Mouse (Mus musculus) right cerebral cortex, postnatal 25 days (tissue): ENCODE results near the gene Coq10a.
"Not testable (repeated sequence)": the region's sequence is repeated elsewhere in the genome, so short reads cannot be mapped to it uniquely, and the experiment has no call there.

Experiments used
- DNase-seq: peaks from one replicate; pipeline ENCODE4 v3.0.0; 2022

The Coq10a gene

DNA sequence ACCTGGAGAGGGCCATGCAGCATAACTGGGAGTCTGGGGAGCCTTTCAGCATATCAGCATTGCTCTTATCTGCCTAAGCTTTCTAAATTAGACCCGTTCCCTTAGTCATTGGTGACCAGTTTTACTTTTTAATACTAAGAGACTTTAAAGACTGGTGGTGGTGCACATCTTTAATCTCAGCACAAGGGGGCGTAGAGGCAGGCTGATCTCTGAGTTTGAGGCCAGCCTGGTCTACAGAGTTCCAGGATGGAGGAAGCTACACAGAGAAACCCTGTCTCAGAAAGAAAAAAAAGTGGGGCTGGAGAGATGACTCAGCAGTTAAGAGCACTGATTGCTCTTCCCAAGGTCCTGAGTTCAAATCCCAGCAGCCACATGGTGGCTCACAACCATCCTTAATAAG, 28.5 kb downstream of the Coq10a start:
- no peak for DNase-seq

DNA sequence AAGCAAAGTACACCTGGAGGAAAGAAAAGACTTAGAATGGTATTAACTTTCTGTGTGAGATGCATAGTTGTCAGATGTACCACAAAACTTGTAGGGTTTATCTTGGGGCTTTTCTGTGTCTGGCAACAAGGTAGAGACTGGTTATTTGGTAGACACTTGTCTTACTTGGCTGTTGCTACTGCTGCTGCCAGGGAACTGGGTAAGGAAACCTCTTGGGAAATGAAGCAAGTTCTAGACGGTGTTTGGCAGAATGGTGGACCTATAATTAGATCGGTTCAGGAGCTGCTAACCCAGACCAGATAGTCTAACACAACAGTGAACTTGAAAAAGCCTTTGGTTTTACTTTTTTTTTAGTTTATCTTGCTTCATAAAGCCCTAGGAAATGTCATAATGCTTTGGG, 29.8 kb downstream of the Coq10a start:
- DNase-seq = no peak

DNA sequence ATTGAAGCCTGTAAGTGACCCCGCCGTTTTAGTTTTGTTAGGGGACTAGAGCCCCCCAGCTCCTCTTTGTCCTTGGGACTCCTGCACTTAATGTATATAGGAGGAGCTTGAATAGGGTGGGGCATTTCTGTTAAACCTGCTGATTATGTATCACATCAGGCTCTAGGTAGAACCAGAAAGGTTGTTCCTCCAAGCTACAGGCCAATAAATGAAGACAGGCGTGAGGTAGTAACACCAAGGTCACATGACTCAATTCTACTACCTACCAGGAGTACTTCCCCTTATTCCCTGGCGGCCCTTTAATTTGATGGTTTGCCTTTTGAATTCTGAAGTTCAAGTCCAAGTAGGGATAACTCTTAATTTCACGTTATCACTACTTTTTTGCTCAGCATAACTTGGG, 30.4 kb downstream of the Coq10a start:
- no peak for DNase-seq

DNA sequence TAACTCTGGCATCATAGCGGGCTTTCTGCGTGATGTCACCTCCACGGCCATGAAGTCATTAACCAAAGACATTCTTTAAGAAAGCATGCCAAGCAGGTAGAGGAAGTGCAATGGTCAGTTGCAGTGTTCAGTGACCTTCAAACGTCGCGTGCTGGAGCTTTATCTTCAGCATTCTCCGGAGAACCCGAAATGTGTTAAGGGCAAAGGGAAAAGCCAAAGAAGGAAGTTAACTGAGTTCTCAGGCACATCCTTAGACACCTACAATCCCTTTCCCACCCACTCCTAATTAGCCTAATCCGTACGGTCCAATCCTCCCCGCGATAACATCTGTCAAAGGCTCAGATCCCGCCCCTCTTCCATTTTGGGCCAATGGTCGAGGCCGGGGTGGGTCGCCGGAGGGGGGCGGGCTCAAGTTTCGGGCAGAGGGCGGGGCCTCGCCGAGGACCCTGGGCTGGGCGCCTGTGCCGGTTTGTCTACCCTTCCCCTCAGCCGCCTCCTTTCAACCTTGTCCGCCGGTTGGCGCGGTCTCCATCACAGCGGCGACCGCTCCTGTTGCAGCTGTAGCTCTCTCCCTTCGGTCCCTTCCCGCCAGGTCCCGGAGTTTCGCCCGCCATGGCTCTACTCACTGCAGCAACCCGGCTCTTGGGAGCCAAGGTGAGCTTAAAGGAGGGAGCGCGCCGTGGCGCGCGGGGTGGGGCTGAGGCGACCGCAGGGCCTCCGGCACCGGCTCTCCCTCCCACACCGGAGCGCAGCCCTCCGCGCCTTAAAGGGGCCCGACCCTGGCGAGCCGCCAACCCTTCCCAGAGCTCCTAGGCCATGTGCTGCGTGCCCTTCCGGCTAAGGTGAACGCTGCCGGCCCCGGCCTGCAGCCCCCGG, 31.3 kb downstream of the Coq10a start, which contains the start of gene Cs:
Gene Cs (plus strand): TSS at position 429 of the 876 bp plus-strand sequence.
- DNase-seq = peak; percentile 96

DNA sequence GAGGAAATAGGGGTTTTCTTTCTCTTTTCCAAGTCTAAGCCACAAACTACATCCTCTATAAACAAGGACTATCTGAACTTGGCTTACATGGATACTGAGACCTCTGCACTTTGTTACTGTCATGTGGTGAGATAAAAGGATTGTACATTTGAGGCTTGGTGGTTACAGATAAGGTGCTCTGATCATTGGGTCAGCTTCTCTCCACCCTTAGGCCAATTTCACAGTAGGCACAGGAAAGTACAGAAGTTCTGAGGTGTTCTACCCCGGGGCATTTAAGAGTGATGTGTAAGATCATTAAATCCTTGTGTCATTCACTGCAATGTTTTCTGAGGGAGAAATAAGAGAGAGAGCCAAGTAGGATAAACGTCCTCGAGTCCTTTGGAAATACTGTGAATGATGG, 32.2 kb downstream of the Coq10a start:
- no peak for DNase-seq

DNA sequence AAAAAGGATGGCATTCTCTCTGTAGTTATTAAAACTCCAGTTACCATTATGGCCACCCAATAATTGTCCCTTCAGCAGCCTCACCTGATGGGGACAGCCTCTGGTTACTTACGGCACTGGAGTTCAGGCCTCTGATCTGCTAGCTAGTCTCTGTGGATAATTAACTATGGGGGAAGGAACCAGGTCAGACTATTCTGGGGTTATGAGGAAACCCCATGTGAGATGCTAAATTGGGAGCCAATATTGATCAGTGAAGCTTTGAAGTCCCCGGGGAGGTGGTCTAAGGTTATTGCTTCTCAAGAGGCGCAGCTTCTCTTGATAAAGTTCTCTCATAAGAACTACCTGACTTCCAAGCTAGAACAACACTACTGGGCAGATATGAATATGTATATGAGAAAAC, 32.6 kb downstream of the Coq10a start:
- no peak for DNase-seq

DNA sequence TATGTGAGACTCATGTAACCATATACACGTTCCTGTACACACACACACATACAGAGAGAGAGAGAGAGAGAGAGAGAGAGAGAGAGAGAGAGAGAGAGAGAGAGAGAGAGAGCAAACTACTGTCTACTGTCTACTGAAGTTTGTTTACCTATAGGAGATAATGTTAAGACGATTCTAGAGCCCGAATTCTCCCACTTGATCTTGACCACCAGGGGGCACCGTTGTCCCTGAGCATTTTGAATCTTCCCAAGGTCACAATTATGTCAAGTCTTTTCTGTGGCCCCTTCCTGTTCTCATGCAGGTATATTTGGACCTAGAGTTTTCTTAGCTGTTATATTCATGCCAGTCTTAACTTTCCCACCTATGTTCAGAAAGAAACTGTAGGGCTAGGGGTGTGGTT, 33.2 kb downstream of the Coq10a start:
- DNase-seq = peak; percentile 31

DNA sequence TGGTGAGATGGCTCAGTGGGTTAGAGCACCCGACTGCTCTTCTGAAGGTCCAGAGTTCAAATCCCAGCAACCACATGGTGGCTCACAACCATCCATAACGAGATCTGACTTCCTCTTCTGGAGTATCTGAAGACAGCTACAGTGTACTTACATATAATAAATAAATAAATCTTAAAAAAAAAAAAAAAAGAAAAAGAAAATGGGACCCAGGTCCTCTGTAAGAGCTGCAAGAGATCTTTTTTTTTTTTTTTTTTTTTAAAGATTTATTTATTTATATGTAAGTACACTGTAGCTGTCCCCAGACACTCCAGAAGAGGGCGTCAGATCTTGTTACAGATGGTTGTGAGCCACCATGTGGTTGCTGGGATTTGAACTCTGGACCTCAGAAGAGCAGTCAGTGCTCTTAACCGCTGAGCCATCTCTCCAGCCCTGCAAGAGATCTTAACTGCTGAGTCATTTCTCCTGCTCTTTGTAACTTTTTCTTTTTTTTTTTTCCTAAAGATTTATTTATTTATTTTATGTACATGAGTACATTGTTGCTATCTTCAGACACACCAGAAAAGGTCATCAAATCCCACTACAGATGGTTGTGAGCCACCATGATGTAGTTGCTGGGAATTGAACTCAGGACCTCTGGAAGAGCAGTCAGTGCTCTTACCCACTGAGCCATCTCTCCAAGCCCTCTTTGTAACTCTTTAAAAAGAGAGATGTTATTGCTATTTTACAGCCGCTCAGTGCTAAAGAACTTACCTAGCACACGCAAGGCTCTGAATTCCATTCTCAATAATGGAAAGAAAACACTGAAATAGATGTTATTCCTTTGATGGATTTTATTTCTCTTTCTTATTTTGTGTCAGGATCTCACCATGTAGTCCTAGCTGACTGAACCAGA, 36.2 kb downstream of the Coq10a start:
- DNase-seq = not testable (repeated sequence)

DNA sequence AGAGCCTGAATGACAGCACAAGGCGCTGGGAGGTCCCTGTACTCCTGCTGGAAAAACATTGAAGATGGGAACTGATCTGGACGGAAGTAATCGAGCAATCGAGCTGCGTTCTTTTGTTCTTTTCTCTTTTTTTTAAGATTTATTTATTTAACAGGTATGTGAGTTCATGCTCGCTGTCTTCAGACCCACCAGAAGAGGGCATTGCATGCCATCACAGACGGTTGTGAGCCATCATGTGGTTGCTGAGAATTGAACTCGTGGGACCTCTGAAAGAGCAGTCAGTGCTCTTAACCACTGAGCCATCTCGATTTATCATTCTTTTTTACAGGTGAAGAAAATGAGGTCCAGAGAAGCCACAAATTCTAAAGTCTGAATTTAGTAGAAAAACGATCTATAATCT, 41.2 kb downstream of the Coq10a start:
- DNase-seq = no peak

DNA sequence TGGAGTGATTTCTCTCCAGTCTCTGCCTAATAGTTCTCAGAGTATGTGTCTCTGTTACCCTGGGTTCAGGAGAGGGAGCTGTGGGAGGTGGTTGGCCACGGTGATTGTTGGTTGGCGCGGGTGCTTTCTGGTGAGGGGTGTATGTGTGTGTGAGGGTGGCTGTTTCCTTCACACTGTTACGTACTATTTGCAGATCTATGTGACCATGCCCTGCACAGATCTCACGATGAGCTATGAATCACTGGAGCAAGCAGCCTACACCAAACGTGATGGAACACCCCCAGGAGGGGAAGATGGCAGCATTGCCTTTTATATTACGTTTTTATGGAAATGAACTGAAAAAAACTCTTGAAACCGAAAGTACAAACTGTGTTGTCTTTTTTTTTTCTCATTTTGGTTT, 42.0 kb downstream of the Coq10a start:
- DNase-seq = no peak

DNA sequence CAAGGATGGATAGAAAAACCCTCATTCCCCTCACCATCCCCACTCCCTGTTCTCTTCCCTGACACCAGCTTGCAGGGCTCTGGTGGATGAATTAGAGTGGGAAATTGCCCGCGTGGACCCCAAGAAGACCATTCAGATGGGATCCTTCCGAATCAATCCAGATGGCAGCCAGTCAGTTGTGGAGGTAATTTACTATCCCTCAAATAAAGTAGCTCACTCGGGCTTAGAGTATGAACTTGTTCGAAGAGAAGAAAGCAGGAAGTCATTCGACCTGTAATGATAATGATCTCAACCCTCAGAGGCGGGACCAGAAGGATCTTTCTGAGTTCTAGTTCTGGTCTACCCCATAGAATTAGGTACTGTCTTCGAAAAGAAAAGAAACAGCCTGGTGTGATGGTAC, 45.3 kb downstream of the Coq10a start:
- DNase-seq = no peak

DNA sequence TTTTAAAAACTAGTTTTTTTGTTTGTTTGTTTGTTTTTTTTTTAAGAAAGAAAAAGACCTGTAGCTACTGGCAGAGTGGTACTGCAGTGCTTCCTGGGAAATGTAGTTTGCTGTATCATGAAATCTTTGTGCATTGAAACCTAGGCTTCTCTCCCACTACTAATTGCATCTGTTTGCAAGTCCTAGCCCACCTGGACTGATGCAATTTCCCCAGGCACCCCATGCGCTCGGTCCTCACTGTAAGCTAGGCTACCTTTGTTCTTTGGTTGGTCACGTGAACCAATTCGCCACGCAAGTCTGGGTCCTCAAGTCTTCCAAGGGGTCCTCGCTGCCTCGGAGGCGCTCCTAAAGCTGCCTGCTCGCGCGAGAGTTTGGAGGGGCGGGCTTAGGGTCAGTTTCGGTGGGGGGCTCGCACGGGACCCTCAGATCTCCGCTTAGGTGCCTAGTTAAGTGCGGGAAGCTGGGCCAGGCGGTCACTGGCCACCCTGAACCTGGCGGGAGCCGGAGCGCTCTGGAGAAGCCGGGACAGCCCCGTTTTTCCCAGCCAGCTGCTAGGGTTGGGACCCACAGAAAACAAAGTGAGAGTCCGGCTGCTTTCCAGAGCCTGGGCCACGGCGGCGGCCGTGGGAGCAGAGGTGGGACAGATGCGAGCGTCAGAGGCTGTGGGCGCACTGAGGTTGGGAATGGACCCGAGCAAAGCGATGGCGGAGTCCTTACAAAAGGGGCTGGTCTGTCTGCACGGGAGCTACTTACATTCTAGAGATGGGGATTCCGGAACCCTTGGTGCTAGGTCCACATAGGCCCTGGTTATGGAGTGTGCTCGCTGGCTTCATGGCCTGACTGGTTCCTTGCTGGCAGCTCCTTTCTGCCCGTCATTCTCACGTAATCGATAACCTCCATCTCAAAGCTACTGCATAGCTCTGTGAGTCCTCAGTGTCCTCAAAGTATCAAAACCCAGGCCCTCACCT, 46.4 kb downstream of the Coq10a start, which contains the start of gene Cnpy2:
Gene Cnpy2 (plus strand): TSS at position 319 of the 968 bp plus-strand sequence.
- peak; percentile 87 for DNase-seq

DNA sequence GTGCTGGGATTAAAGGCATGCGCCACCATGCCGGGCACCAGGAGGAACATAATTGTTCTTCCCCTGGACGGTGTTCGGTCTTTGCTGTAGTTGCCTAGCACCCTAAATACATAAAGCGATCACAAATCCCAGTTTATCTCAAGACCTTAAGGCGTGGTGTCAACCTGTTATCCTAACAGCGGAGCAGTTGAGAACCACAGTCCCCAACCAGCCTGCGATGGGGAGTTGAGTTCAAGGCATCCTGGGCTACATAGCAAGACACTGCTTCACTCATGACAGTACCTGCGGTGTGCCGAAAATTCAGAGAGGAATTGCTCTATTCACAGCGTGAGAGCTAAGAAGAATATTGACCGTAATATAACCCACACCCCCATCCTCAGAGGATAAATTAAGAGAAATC, 47.2 kb downstream of the Coq10a start:
- no peak for DNase-seq

DNA sequence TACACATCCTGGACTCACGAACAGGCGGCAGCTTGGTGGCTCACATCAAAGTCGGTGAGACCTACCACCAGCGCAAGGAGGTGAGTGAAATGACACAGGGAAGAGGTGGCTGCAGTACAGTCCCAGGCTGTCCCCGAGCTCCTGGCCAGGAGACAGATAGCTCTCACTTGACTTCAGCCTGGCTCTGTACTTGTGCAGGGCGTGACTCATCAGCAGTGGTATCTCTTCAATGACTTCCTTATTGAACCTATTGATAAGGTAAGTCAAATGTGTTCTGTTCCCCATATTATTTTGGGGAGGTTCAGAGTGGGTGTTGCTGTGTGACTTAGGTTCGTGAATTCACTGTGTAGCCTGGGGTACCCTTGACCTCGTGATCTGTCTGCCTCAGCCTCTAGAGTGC, 53.2 kb downstream of the Coq10a start:
- DNase-seq = no peak
